Mouse (Mus musculus) hindbrain, postnatal 0 days (tissue): ENCODE results near the gene Gp5. TPM values are rescaled to one million over a fixed set of nuclear protein-coding genes. Genes with fewer than 3 reads are reported as not detected.

Source experiments
- ATAC-seq: fragments of 200-750 bp; cut with Nextera tagmentation; 2 replicates; pipeline ENCODE4 v1.8.0; 2017; ENCODE audit warnings: mild to moderate bottlenecking, moderate TSS enrichment, moderate library complexity
- DNase-seq: peaks from one replicate; pipeline ENCODE4 v3.0.0-alpha.2; 2015; ENCODE audit warnings: low spot score
- H3K27ac ChIP-seq: fragments of 300-500 bp; sonication (generic); 2 replicates; pipeline ENCODE4 v1.5.1; 2014; ENCODE audit warnings: mild to moderate bottlenecking
- H3K27me3 ChIP-seq: fragments of 300-500 bp; sonication (generic); 2 replicates; pipeline ENCODE4 v1.6.1; 2014; ENCODE audit warnings: low read length, mixed read lengths; ENCODE audit not compliant: insufficient read depth
- H3K36me3 ChIP-seq: fragments of 300-500 bp; sonication (generic); 2 replicates; pipeline ENCODE4 v1.6.1; 2014; ENCODE audit warnings: low read length, mixed read lengths; ENCODE audit not compliant: insufficient read depth
- H3K4me1 ChIP-seq: fragments of 300-500 bp; sonication (generic); 2 replicates; pipeline ENCODE4 v1.6.1; 2014; ENCODE audit warnings: antibody characterized with exemption, low read length, mixed read lengths; ENCODE audit not compliant: insufficient read depth
- H3K4me2 ChIP-seq: fragments of 300-500 bp; sonication (generic); 2 replicates; pipeline ENCODE4 v1.6.1; 2014; ENCODE audit warnings: low read depth, mild to moderate bottlenecking, low read length, moderate library complexity, mixed read lengths
- H3K4me3 ChIP-seq: fragments of 300-500 bp; sonication (generic); 2 replicates; pipeline ENCODE4 v1.5.1; 2014; ENCODE audit warnings: low read length
- H3K9ac ChIP-seq: fragments of 300-500 bp; sonication (generic); replicated peaks from 2 replicates; pipeline ENCODE4 v1.6.1; 2014; ENCODE audit warnings: mild to moderate bottlenecking, low read length, moderate library complexity, mixed read lengths
- H3K9me3 ChIP-seq: fragments of 300-500 bp; sonication (generic); 2 replicates; pipeline ENCODE4 v1.6.1; 2016; ENCODE audit warnings: low read length, mixed read lengths
- CTCF ChIP-seq: IDR thresholded peaks from 2 replicates; pipeline ENCODE4 v1.5.1; 2016; ENCODE audit warnings: antibody characterized with exemption, control low read depth, low read depth
- WGBS: fragments of 180-500 bp; shearing (Covaris S2); extraction: QIAGEN DNeasy Blood & Tissue Kit; methylation state at CpG from one replicate; pipeline ENCODE4 v1.1.7; 2014; 5-methylcytosine and 5-hydroxymethylcytosine counted together
- polyA plus RNA-seq: library from polyadenylated mRNA; unstranded; fragments of >200 nt; fragmentation: Nextera tagmentation; extraction: Ambion mirVana; gene quantifications from 2 replicates; pipeline ENCODE4 v1.2.1, GENCODE M21; 2015
- total RNA-seq: library from RNA; depleted of rRNA; stranded (reverse); fragments of >200 nt; gene quantifications from 2 replicates; pipeline ENCODE4 v1.2.3, GENCODE M21; 2014

Gp5 gene
- total and polyA plus RNA-seq, 2 experiments from 2014 or later = 0.58 to 1.0 TPM

- no peaks in the 10 kb centered on the region for H3K4me1 ChIP-seq
- H3K4me2 ChIP-seq = no peak overlapping the region
- no peak for DNase-seq
- no peak overlapping the region for H3K27ac ChIP-seq
- no peak overlapping the region for H3K4me3 ChIP-seq
- ATAC-seq = no peak
- no peaks in the 10 kb centered on the region for H3K9me3 ChIP-seq
- WGBS = 87% methylated on average over 7 of the region's 7 CpGs
- no peak overlapping the region for H3K9ac ChIP-seq
- no peak for TF ChIP-seq CTCF
- H3K36me3 ChIP-seq = no peaks in the 10 kb centered on the region
- H3K27me3 ChIP-seq = no peaks in the 10 kb centered on the region
Measured at GRCm38 (mm10) chr16:30297450-30297849, 13.1 kb downstream of the Gp5 start.

GRCm38 (mm10) chr16:30296601-30297275 is 13.8 kb downstream of the Gp5 start:
- H3K27me3 ChIP-seq = no peaks in the 10 kb centered on the region
- DNase-seq (no peak), ATAC-seq (no peak)
- H3K27ac ChIP-seq = no peak overlapping the region
- H3K9me3 ChIP-seq = no peaks in the 10 kb centered on the region
- no peak for TF ChIP-seq CTCF
- H3K36me3 ChIP-seq = no peaks in the 10 kb centered on the region
- no peaks in the 10 kb centered on the region for H3K4me1 ChIP-seq
- no peak overlapping the region for H3K4me3 ChIP-seq
- WGBS = 91% methylated on average over 11 of the region's 11 CpGs
- no peak overlapping the region for H3K4me2 ChIP-seq
- no peak overlapping the region for H3K9ac ChIP-seq

GRCm38 (mm10) chr16:30295106-30295505 is 15.5 kb downstream of the Gp5 start:
- Histone ChIP-seq H3K27ac (no peak overlapping the region), H3K4me3 (no peak overlapping the region), H3K9ac (no peak overlapping the region), H3K9me3 (no peaks in the 10 kb centered on the region), H3K27me3 (no peaks in the 10 kb centered on the region), H3K4me1 (no peaks in the 10 kb centered on the region), H3K4me2 (no peak overlapping the region), H3K36me3 (no peaks in the 10 kb centered on the region)
- no peak for TF ChIP-seq CTCF
- DNase-seq (no peak), ATAC-seq (no peak)
- 92% methylated on average over 7 of the region's 7 CpGs for WGBS

- Histone ChIP-seq H3K4me1 (no peaks in the 10 kb centered on the region), H3K9ac (no peak overlapping the region), H3K36me3 (no peaks in the 10 kb centered on the region), H3K4me3 (no peak overlapping the region), H3K27me3 (no peaks in the 10 kb centered on the region), H3K4me2 (no peak overlapping the region), H3K9me3 (no peaks in the 10 kb centered on the region), H3K27ac (no peak overlapping the region)
- DNase-seq = peak; percentile 68
- TF ChIP-seq CTCF = no peak
- 65% methylated on average over 6 of the region's 6 CpGs for WGBS
- ATAC-seq = peak; percentile 53
Measured at GRCm38 (mm10) chr16:30290436-30290835, 20.1 kb downstream of the Gp5 start.

- TF ChIP-seq CTCF = no peak
- WGBS = 63% methylated on average over 4 of the region's 4 CpGs
Measured at GRCm38 (mm10) chr16:30285701-30286100, 24.9 kb downstream of the Gp5 start.

GRCm38 (mm10) chr16:30283743-30284337 is 26.7 kb downstream of the Gp5 start:
- ATAC-seq (peak; percentile 52), DNase-seq (peak; percentile 75)
- no peak overlapping the region for H3K9ac ChIP-seq
- WGBS = 2% methylated on average over 15 of the region's 15 CpGs
- TF ChIP-seq CTCF = peak; percentile 88
- no peak overlapping the region for H3K27ac ChIP-seq
- no peaks in the 10 kb centered on the region for H3K36me3 ChIP-seq
- peak overlapping the region; percentile 46 for H3K4me2 ChIP-seq
- peak overlapping the region; percentile 19 for H3K4me3 ChIP-seq
- no peaks in the 10 kb centered on the region for H3K4me1 ChIP-seq
- peaks cover 9% of the 10 kb centered on the region; the same call in 1 of the 2 replicates for H3K27me3 ChIP-seq
- H3K9me3 ChIP-seq = no peaks in the 10 kb centered on the region

More at GRCm38 (mm10) chr16:30285701-30286100, 24.9 kb downstream of the Gp5 start:
- Histone ChIP-seq H3K9me3 (no peaks in the 10 kb centered on the region), H3K27ac (no peak overlapping the region), H3K4me1 (no peaks in the 10 kb centered on the region), H3K27me3 (peaks cover 9% of the 10 kb centered on the region; the same call in 1 of the 2 replicates), H3K4me2 (no peak overlapping the region), H3K9ac (no peak overlapping the region), H3K4me3 (no peak overlapping the region), H3K36me3 (no peaks in the 10 kb centered on the region)
- ATAC-seq (no peak), DNase-seq (no peak)
